Mouse (Mus musculus): ENCODE data around the gene Arhgap40. TPM values are rescaled to one million over a fixed set of nuclear protein-coding genes. Genes with fewer than 3 reads are reported as not detected.

Arhgap40 gene
- total and polyA plus RNA-seq, 3 experiments, result not detected

GRCm38 (mm10) chr2:158506475-158506874 lies 6.1 kb upstream of the Arhgap40 start:
- no peak for TF ChIP-seq POLR2A (IDR thresholded peaks at IDR 0.05; ENCODE audit: low read depth, low read length)
- Histone ChIP-seq H3K4me3 (replicated peaks in 1 of 3; ENCODE audit: low read depth in 2 of 3, low read length in 2 of 3, poor library complexity in 1 of 3) (no peak overlapping the region), H3K36me3 (replicated peaks in 1 of 2; ENCODE audit: control insufficient read depth in 1 of 2, insufficient read depth in 1 of 2, low read length in 1 of 2) (no peaks in the 10 kb centered on the region), H3K79me2 (replicated peaks; ENCODE audit: control insufficient read depth, extremely low read depth, insufficient read depth, poor library complexity, severe bottlenecking) (no peaks in the 10 kb centered on the region), H3K4me2 (ENCODE audit: insufficient read depth, low read depth, poor library complexity, severe bottlenecking) (no peak overlapping the region), H3K9ac (ENCODE audit: insufficient read depth, low read depth) (no peak overlapping the region), H3K27ac (ENCODE audit: insufficient read depth, low read depth) (no peak overlapping the region), H3K9me3 (replicated peaks; ENCODE audit: low read length) (no peaks in the 10 kb centered on the region), H3K4me1 (ENCODE audit: control insufficient read depth in 1 of 2, insufficient read depth in 2 of 2) (no peaks in the 10 kb centered on the region), H3K27me3 (replicated peaks) (peaks cover 5% of the 10 kb centered on the region)
- in situ Hi-C loops (cut with MboI; ENCODE audit: low pct_ligation_motif_present, low pct_unique_long_range_greater_than_20kb, low sequenced_read_pairs) (no loop called here), dilution Hi-C loops (cut with MboI; ENCODE audit: extremely low pct_ligation_motif_present, extremely low pct_unique_long_range_greater_than_20kb, low sequenced_read_pairs) (no loop called here)
- DNase-seq (ENCODE audit: extremely low read depth), result no peak

- peaks cover 5% of the 10 kb centered on the region for H3K27me3 ChIP-seq (replicated peaks)
- no peak overlapping the region for H3K4me2 ChIP-seq (ENCODE audit: insufficient read depth, low read depth, poor library complexity, severe bottlenecking)
- H3K27ac ChIP-seq (ENCODE audit: insufficient read depth, low read depth), result no peak overlapping the region
- H3K36me3 ChIP-seq (replicated peaks in 1 of 2; ENCODE audit: control insufficient read depth in 1 of 2, insufficient read depth in 1 of 2, low read length in 1 of 2), result no peaks in the 10 kb centered on the region
- H3K4me1 ChIP-seq (ENCODE audit: control insufficient read depth in 1 of 2, insufficient read depth in 2 of 2), result no peaks in the 10 kb centered on the region
- no peak overlapping the region for H3K4me3 ChIP-seq (replicated peaks in 1 of 3; ENCODE audit: low read depth in 2 of 3, low read length in 2 of 3, poor library complexity in 1 of 3)
- no peak for DNase-seq (ENCODE audit: extremely low read depth)
- no peak overlapping the region for H3K9ac ChIP-seq (ENCODE audit: insufficient read depth, low read depth)
- dilution Hi-C loops (cut with MboI; ENCODE audit: extremely low pct_ligation_motif_present, extremely low pct_unique_long_range_greater_than_20kb, low sequenced_read_pairs), result no loop called here
- TF ChIP-seq ETS1 (conservative IDR thresholded peaks at IDR 0.05; ENCODE audit: low read depth, low read length) (no peak), NRF1 (IDR thresholded peaks at IDR 0.05; ENCODE audit: low read depth, low read length) (no peak), IRF4 (IDR thresholded peaks at IDR 0.05; ENCODE audit: low read depth, low read length) (no peak), POLR2A (IDR thresholded peaks at IDR 0.05; ENCODE audit: low read depth, low read length) (no peak), MXI1 (IDR thresholded peaks at IDR 0.05; ENCODE audit: low read depth, low read length) (no peak), ZC3H11A (IDR thresholded peaks at IDR 0.05; ENCODE audit: low read depth, low read length) (no peak), GABPA (IDR thresholded peaks at IDR 0.05; ENCODE audit: insufficient replicate concordance, low read depth, low read length) (no peak), USF2 (conservative IDR thresholded peaks at IDR 0.05; ENCODE audit: low read depth, low read length) (no peak), RCOR1 (conservative IDR thresholded peaks at IDR 0.05; ENCODE audit: low read depth, low read length) (no peak), HCFC1 (IDR thresholded peaks at IDR 0.05; ENCODE audit: low read depth, low read length) (no peak), BHLHE40 (IDR thresholded peaks at IDR 0.05; ENCODE audit: low read depth, low read length) (no peak), PAX5 (IDR thresholded peaks at IDR 0.05; ENCODE audit: low read length) (no peak)
- in situ Hi-C loops (cut with MboI; ENCODE audit: low pct_ligation_motif_present, low pct_unique_long_range_greater_than_20kb, low sequenced_read_pairs), result no loop called here
- no peaks in the 10 kb centered on the region for H3K79me2 ChIP-seq (replicated peaks; ENCODE audit: control insufficient read depth, extremely low read depth, insufficient read depth, poor library complexity, severe bottlenecking)
- no peaks in the 10 kb centered on the region for H3K9me3 ChIP-seq (replicated peaks; ENCODE audit: low read length)
Measured at GRCm38 (mm10) chr2:158507046-158507445, 5.5 kb upstream of the Arhgap40 start.

GRCm38 (mm10) chr2:158510665-158511064 lies 1.9 kb upstream of the Arhgap40 start:
- Histone ChIP-seq H3K27ac (ENCODE audit: insufficient read depth, low read depth) (no peak overlapping the region), H3K36me3 (replicated peaks in 1 of 2; ENCODE audit: control insufficient read depth in 1 of 2, insufficient read depth in 1 of 2, low read length in 1 of 2) (no peaks in the 10 kb centered on the region), H3K79me2 (replicated peaks; ENCODE audit: control insufficient read depth, extremely low read depth, insufficient read depth, poor library complexity, severe bottlenecking) (no peaks in the 10 kb centered on the region), H3K9ac (ENCODE audit: insufficient read depth, low read depth) (no peak overlapping the region), H3K4me1 (ENCODE audit: control insufficient read depth in 1 of 2, insufficient read depth in 2 of 2) (no peaks in the 10 kb centered on the region), H3K4me2 (ENCODE audit: insufficient read depth, low read depth, poor library complexity, severe bottlenecking) (no peak overlapping the region), H3K27me3 (replicated peaks) (peaks cover 5% of the 10 kb centered on the region), H3K9me3 (replicated peaks; ENCODE audit: low read length) (no peaks in the 10 kb centered on the region), H3K4me3 (replicated peaks in 1 of 3; ENCODE audit: low read depth in 2 of 3, low read length in 2 of 3, poor library complexity in 1 of 3) (no peak overlapping the region)
- in situ Hi-C loops (cut with MboI; ENCODE audit: low pct_ligation_motif_present, low pct_unique_long_range_greater_than_20kb, low sequenced_read_pairs) (no loop called here), dilution Hi-C loops (cut with MboI; ENCODE audit: extremely low pct_ligation_motif_present, extremely low pct_unique_long_range_greater_than_20kb, low sequenced_read_pairs) (no loop called here)
- DNase-seq (ENCODE audit: extremely low read depth), result no peak
- no peak for TF ChIP-seq ZNF384 (IDR thresholded peaks at IDR 0.05; ENCODE audit: low read depth, low read length)
- no peak for TF ChIP-seq POLR2A (IDR thresholded peaks at IDR 0.05; ENCODE audit: low read depth, low read length)
- no peak for TF ChIP-seq RAD21 (IDR thresholded peaks at IDR 0.05; ENCODE audit: low read depth, low read length)

Data from CH12.LX (cell line).